Mouse (Mus musculus): ENCODE data around the gene Usp22. TPM values are rescaled to one million over a fixed set of nuclear protein-coding genes. Genes with fewer than 3 reads are reported as not detected.
A peak's percentile ranks its signal among the peaks of the same experiment; 100 is the strongest.
"Not testable (repeated sequence)": the region's sequence is repeated elsewhere in the genome, so short reads cannot be mapped to it uniquely, and the experiment has no call there.

Usp22 gene
- polyA plus RNA-seq, 1 experiment: 14.2 TPM

- 74% methylated on average over 5 of the region's 5 CpGs for WGBS
- Histone ChIP-seq H3K4me1 (ENCODE audit: control insufficient read depth, insufficient read depth, low read length) (0 out of 2 replicates have a peak, but pooled peaks cover 1% of the 10 kb centered on the region), H3K4me3 (replicated peaks; ENCODE audit: control insufficient read depth, low read depth, low read length) (no peak overlapping the region), H3K27ac (ENCODE audit: control insufficient read depth, insufficient read depth, low read depth, low read length, poor library complexity) (peak overlapping the region; percentile 41; the same call in 1 of the 2 replicates)
- TF ChIP-seq CTCF (IDR thresholded peaks at IDR 0.05; ENCODE audit: control insufficient read depth, insufficient read depth, low read length) (no peak), POLR2A (IDR thresholded peaks at IDR 0.05; ENCODE audit: borderline replicate concordance, control insufficient read depth, low read depth, low read length) (no peak)
These were observed 923 bp upstream of the Usp22 start for GRCm38 (mm10) chr11:61175778-61176177.

- no peak; the same call in 1 of the 2 replicates for TF ChIP-seq POLR2A (IDR thresholded peaks at IDR 0.05; ENCODE audit: borderline replicate concordance, control insufficient read depth, low read depth, low read length)
- TF ChIP-seq CTCF (IDR thresholded peaks at IDR 0.05; ENCODE audit: control insufficient read depth, insufficient read depth, low read length): peak; percentile 20; the same call in 1 of the 2 replicates
- peak overlapping the region; percentile 95 for H3K27ac ChIP-seq (ENCODE audit: control insufficient read depth, insufficient read depth, low read depth, low read length, poor library complexity)
- under 1% methylated on average over 28 of the region's 28 CpGs for WGBS
- H3K4me1 ChIP-seq (ENCODE audit: control insufficient read depth, insufficient read depth, low read length): 0 out of 2 replicates have a peak, but pooled peaks cover 1% of the 10 kb centered on the region
- peak overlapping the region; percentile 90 for H3K4me3 ChIP-seq (replicated peaks; ENCODE audit: control insufficient read depth, low read depth, low read length)
These were observed 499 bp downstream of the Usp22 start for GRCm38 (mm10) chr11:61174291-61174820.

- H3K27ac ChIP-seq (ENCODE audit: control insufficient read depth, insufficient read depth, low read depth, low read length, poor library complexity); H3K4me3 ChIP-seq (replicated peaks; ENCODE audit: control insufficient read depth, low read depth, low read length); H3K4me1 ChIP-seq (ENCODE audit: control insufficient read depth, insufficient read depth, low read length): not testable (repeated sequence)
- WGBS: 43% methylated on average over 15 of the region's 15 CpGs
These were observed 1.4 kb downstream of the Usp22 start for GRCm38 (mm10) chr11:61173477-61173876.

GRCm38 (mm10) chr11:61170184-61170583, 4.7 kb downstream of the Usp22 start:
- no peak for TF ChIP-seq POLR2A (IDR thresholded peaks at IDR 0.05; ENCODE audit: borderline replicate concordance, control insufficient read depth, low read depth, low read length)
- no peak for TF ChIP-seq CTCF (IDR thresholded peaks at IDR 0.05; ENCODE audit: control insufficient read depth, insufficient read depth, low read length)
- Histone ChIP-seq H3K4me1 (ENCODE audit: control insufficient read depth, insufficient read depth, low read length) (no peaks in the 10 kb centered on the region), H3K27ac (ENCODE audit: control insufficient read depth, insufficient read depth, low read depth, low read length, poor library complexity) (no peak overlapping the region), H3K4me3 (replicated peaks; ENCODE audit: control insufficient read depth, low read depth, low read length) (no peak overlapping the region)
- 81% methylated on average over 5 of the region's 5 CpGs for WGBS

- Histone ChIP-seq H3K4me3 (replicated peaks; ENCODE audit: control insufficient read depth, low read depth, low read length) (no peak overlapping the region), H3K27ac (ENCODE audit: control insufficient read depth, insufficient read depth, low read depth, low read length, poor library complexity) (no peak overlapping the region), H3K4me1 (ENCODE audit: control insufficient read depth, insufficient read depth, low read length) (peaks cover 6% of the 10 kb centered on the region)
- TF ChIP-seq POLR2A (IDR thresholded peaks at IDR 0.05; ENCODE audit: borderline replicate concordance, control insufficient read depth, low read depth, low read length): no peak
- TF ChIP-seq CTCF (IDR thresholded peaks at IDR 0.05; ENCODE audit: control insufficient read depth, insufficient read depth, low read length): no peak
- 89% methylated on average over 10 of the region's 10 CpGs for WGBS
These were observed 10.0 kb downstream of the Usp22 start for GRCm38 (mm10) chr11:61164881-61165280.

- WGBS: 77% methylated on average over 6 of the region's 6 CpGs
- H3K4me1 ChIP-seq (ENCODE audit: control insufficient read depth, insufficient read depth, low read length): peaks cover 9% of the 10 kb centered on the region
- H3K27ac ChIP-seq (ENCODE audit: control insufficient read depth, insufficient read depth, low read depth, low read length, poor library complexity): no peak overlapping the region
- no peak overlapping the region for H3K4me3 ChIP-seq (replicated peaks; ENCODE audit: control insufficient read depth, low read depth, low read length)
- TF ChIP-seq POLR2A (IDR thresholded peaks at IDR 0.05; ENCODE audit: borderline replicate concordance, control insufficient read depth, low read depth, low read length) (no peak), CTCF (IDR thresholded peaks at IDR 0.05; ENCODE audit: control insufficient read depth, insufficient read depth, low read length) (no peak)
These were observed 10.5 kb downstream of the Usp22 start for GRCm38 (mm10) chr11:61164366-61164765.

- 73% methylated on average over 3 of the region's 3 CpGs for WGBS
These were observed 11.5 kb downstream of the Usp22 start for GRCm38 (mm10) chr11:61163341-61163740.

GRCm38 (mm10) chr11:61162776-61163175, 12.1 kb downstream of the Usp22 start:
- WGBS: 91% methylated on average over 14 of the region's 14 CpGs
- TF ChIP-seq POLR2A (IDR thresholded peaks at IDR 0.05; ENCODE audit: borderline replicate concordance, control insufficient read depth, low read depth, low read length): no peak
- TF ChIP-seq CTCF (IDR thresholded peaks at IDR 0.05; ENCODE audit: control insufficient read depth, insufficient read depth, low read length): no peak

More at GRCm38 (mm10) chr11:61163341-61163740, 11.5 kb downstream of the Usp22 start:
- H3K27ac ChIP-seq (ENCODE audit: control insufficient read depth, insufficient read depth, low read depth, low read length, poor library complexity): no peak overlapping the region
- TF ChIP-seq POLR2A (IDR thresholded peaks at IDR 0.05; ENCODE audit: borderline replicate concordance, control insufficient read depth, low read depth, low read length) (no peak), CTCF (IDR thresholded peaks at IDR 0.05; ENCODE audit: control insufficient read depth, insufficient read depth, low read length) (no peak)
- H3K4me1 ChIP-seq (ENCODE audit: control insufficient read depth, insufficient read depth, low read length): peaks cover 9% of the 10 kb centered on the region
- H3K4me3 ChIP-seq (replicated peaks; ENCODE audit: control insufficient read depth, low read depth, low read length): no peak overlapping the region

GRCm38 (mm10) chr11:61161121-61161520, 13.7 kb downstream of the Usp22 start:
- no peak overlapping the region for H3K27ac ChIP-seq (ENCODE audit: control insufficient read depth, insufficient read depth, low read depth, low read length, poor library complexity)
- peaks cover 9% of the 10 kb centered on the region for H3K4me1 ChIP-seq (ENCODE audit: control insufficient read depth, insufficient read depth, low read length)
- WGBS: 87% methylated on average over 13 of the region's 13 CpGs
- TF ChIP-seq POLR2A (IDR thresholded peaks at IDR 0.05; ENCODE audit: borderline replicate concordance, control insufficient read depth, low read depth, low read length): no peak
- TF ChIP-seq CTCF (IDR thresholded peaks at IDR 0.05; ENCODE audit: control insufficient read depth, insufficient read depth, low read length): no peak
- H3K4me3 ChIP-seq (replicated peaks; ENCODE audit: control insufficient read depth, low read depth, low read length): no peak overlapping the region

More at GRCm38 (mm10) chr11:61162776-61163175, 12.1 kb downstream of the Usp22 start:
- Histone ChIP-seq H3K27ac (ENCODE audit: control insufficient read depth, insufficient read depth, low read depth, low read length, poor library complexity) (no peak overlapping the region), H3K4me1 (ENCODE audit: control insufficient read depth, insufficient read depth, low read length) (peaks cover 9% of the 10 kb centered on the region), H3K4me3 (replicated peaks; ENCODE audit: control insufficient read depth, low read depth, low read length) (no peak overlapping the region)
